In genomic region chr9:58442105-58443010, GRCm38 (mm10) we compare ENCODE assay signal across 8 mouse cellular contexts. TPM values are rescaled to one million over a fixed set of nuclear protein-coding genes. Genes with fewer than 3 reads are reported as not detected.
DNase-seq lines count a peak whose midpoint lies in the region; ATAC-seq lines count a peak whose summit lies in the region.

No protein-coding gene starts in this region.

- H3K4me1 ChIP-seq in hindbrain, embryonic 12.5 days, result peaks cover 43% of the 10 kb centered on the region
- peaks cover 45% of the 10 kb centered on the region for H3K4me1 ChIP-seq in hindbrain, embryonic 14.5 days (replicated peaks; ENCODE audit: control insufficient read depth, insufficient read depth, low read length)
- peaks cover 29% of the 10 kb centered on the region for H3K4me1 ChIP-seq in embryonic facial prominence, embryonic 15.5 days
- H3K4me1 ChIP-seq in limb, embryonic 15.5 days, result peaks cover 35% of the 10 kb centered on the region

- H3K27ac ChIP-seq in hindbrain, embryonic 12.5 days, result peak overlapping the region; percentile 7; the same call in 1 of the 2 replicates
- no peak overlapping the region for H3K27ac ChIP-seq in hindbrain, embryonic 14.5 days
- H3K27ac ChIP-seq in embryonic facial prominence, embryonic 15.5 days (replicated peaks), result peak overlapping the region; percentile 69
- H3K27ac ChIP-seq in limb, embryonic 15.5 days, result peak overlapping the region; percentile 83

- DNase-seq in hindbrain, embryonic 14.5 days (ENCODE audit: low spot score), result no peak
- peak; percentile 63 for DNase-seq in Muller cell, postnatal 12 days (ENCODE audit: inconsistent ontology term)
- no peak for DNase-seq in thymus, postnatal 14 days
- DNase-seq in urinary bladder, adult 18-20 months (ENCODE audit: low spot score in 2 of 2), result no peak
- DNase-seq in kidney, adult 11 months, result no peak

- no peak overlapping the region for H3K4me3 ChIP-seq in hindbrain, embryonic 12.5 days
- no peak overlapping the region for H3K4me3 ChIP-seq in hindbrain, embryonic 14.5 days (replicated peaks; ENCODE audit: low read length)
- H3K4me3 ChIP-seq in embryonic facial prominence, embryonic 15.5 days (replicated peaks), result no peak overlapping the region
- H3K4me3 ChIP-seq in limb, embryonic 15.5 days, result no peak overlapping the region

- no peak for ATAC-seq in hindbrain, embryonic 12.5 days (ENCODE audit: low FRiP score)
- ATAC-seq in hindbrain, embryonic 14.5 days (ENCODE audit: low FRiP score), result no peak
- ATAC-seq in embryonic facial prominence, embryonic 15.5 days (ENCODE audit: insufficient number of reproducible peaks, low FRiP score, low TSS enrichment, low read depth), result peak; percentile 70
- no peak for ATAC-seq in limb, embryonic 15.5 days (ENCODE audit: insufficient number of reproducible peaks, low FRiP score, low TSS enrichment, low read depth)

- H3K27me3 ChIP-seq in hindbrain, embryonic 12.5 days, result no peaks in the 10 kb centered on the region
- no peaks in the 10 kb centered on the region for H3K27me3 ChIP-seq in hindbrain, embryonic 14.5 days (ENCODE audit: control insufficient read depth, insufficient read depth, low read length)
- no peaks in the 10 kb centered on the region for H3K27me3 ChIP-seq in embryonic facial prominence, embryonic 15.5 days
- H3K27me3 ChIP-seq in limb, embryonic 15.5 days, result no peaks in the 10 kb centered on the region

- H3K36me3 ChIP-seq in hindbrain, embryonic 12.5 days, result no peaks in the 10 kb centered on the region
- H3K36me3 ChIP-seq in hindbrain, embryonic 14.5 days (replicated peaks; ENCODE audit: control insufficient read depth, insufficient read depth), result no peaks in the 10 kb centered on the region
- no peaks in the 10 kb centered on the region for H3K36me3 ChIP-seq in embryonic facial prominence, embryonic 15.5 days
- H3K36me3 ChIP-seq in limb, embryonic 15.5 days, result no peaks in the 10 kb centered on the region

- no peaks in the 10 kb centered on the region for H3K9me3 ChIP-seq in hindbrain, embryonic 12.5 days (replicated peaks)
- H3K9me3 ChIP-seq in hindbrain, embryonic 14.5 days (ENCODE audit: control insufficient read depth, low read length), result no peaks in the 10 kb centered on the region
- no peaks in the 10 kb centered on the region for H3K9me3 ChIP-seq in embryonic facial prominence, embryonic 15.5 days (replicated peaks)
- H3K9me3 ChIP-seq in limb, embryonic 15.5 days, result no peaks in the 10 kb centered on the region

- WGBS in hindbrain, embryonic 12.5 days, result 59% methylated on average over 7 of the region's 7 CpGs
- WGBS in hindbrain, embryonic 14.5 days, result 46% methylated on average over 7 of the region's 7 CpGs
- 22% methylated on average over 7 of the region's 7 CpGs for WGBS in embryonic facial prominence, embryonic 15.5 days
- WGBS in limb, embryonic 15.5 days, result 33% methylated on average over 7 of the region's 7 CpGs

- H3K9ac ChIP-seq in hindbrain, embryonic 12.5 days, result no peak overlapping the region
- H3K9ac ChIP-seq in hindbrain, embryonic 14.5 days, result no peak overlapping the region
- H3K9ac ChIP-seq in embryonic facial prominence, embryonic 15.5 days, result no peak overlapping the region
- H3K9ac ChIP-seq in limb, embryonic 15.5 days, result no peak overlapping the region

- no peak overlapping the region for H3K4me2 ChIP-seq in hindbrain, embryonic 12.5 days (replicated peaks)
- H3K4me2 ChIP-seq in hindbrain, embryonic 14.5 days (replicated peaks), result no peak overlapping the region
- no peak overlapping the region for H3K4me2 ChIP-seq in embryonic facial prominence, embryonic 15.5 days (replicated peaks)
- H3K4me2 ChIP-seq in limb, embryonic 15.5 days, result no peak overlapping the region

RNA-seq across cellular contexts. Expression of gene Insyn1, which starts 46.0 kb away (rescaled TPM):
- polyA plus RNA-seq in hindbrain, embryonic 12.5 days (2016; fragmentation: Nextera tagmentation; extraction: Ambion mirVana), result 5.2 and 5.6 TPM in 2 replicates
- polyA plus RNA-seq in hindbrain, embryonic 14.5 days (2014; fragmentation: Nextera tagmentation; extraction: Ambion mirVana), result 15.1 and 16.7 TPM in 2 replicates
- polyA plus RNA-seq in embryonic facial prominence, embryonic 15.5 days (2015; fragmentation: Nextera tagmentation; extraction: Ambion mirVana), result 3.7 and 4.6 TPM in 2 replicates
- polyA plus RNA-seq in limb, embryonic 15.5 days (2015; fragmentation: Nextera tagmentation; extraction: Ambion mirVana), result 2.9 and 3.2 TPM in 2 replicates
